Mouse (Mus musculus): Measurements from ENCODE around the gene Haus8. TPM values are rescaled to one million over a fixed set of nuclear protein-coding genes. Genes with fewer than 3 reads are reported as not detected.
"Not testable (repeated sequence)": the region's sequence is repeated elsewhere in the genome, so short reads cannot be mapped to it uniquely, and the experiment has no call there.

Haus8 gene
- polyA plus RNA-seq, 1 experiment = 15.4 TPM

GRCm38 (mm10) chr8:71248203-71248602, 24.5 kb downstream of the Haus8 start:
- H3K4me1 ChIP-seq (ENCODE audit: control insufficient read depth, insufficient read depth, low read length) = no peaks in the 10 kb centered on the region
- 98% methylated on average over 1 of the region's 1 CpGs for WGBS
- TF ChIP-seq CTCF (IDR thresholded peaks at IDR 0.05; ENCODE audit: borderline replicate concordance, insufficient read depth, low read depth, low read length) (no peak), POLR2A (IDR thresholded peaks at IDR 0.05; ENCODE audit: borderline replicate concordance, insufficient read depth, low read length) (no peak)

GRCm38 (mm10) chr8:71242757-71243156, 30.0 kb downstream of the Haus8 start:
- Histone ChIP-seq H3K27ac (ENCODE audit: insufficient read depth, low read length) (no peak overlapping the region), H3K4me1 (ENCODE audit: control insufficient read depth, insufficient read depth, low read length) (no peaks in the 10 kb centered on the region), H3K4me3 (replicated peaks; ENCODE audit: insufficient read depth, low read depth, low read length) (no peak overlapping the region), H3K27me3 (ENCODE audit: control insufficient read depth, insufficient read depth, low read length) (no peaks in the 10 kb centered on the region)
- 82% methylated on average over 2 of the region's 2 CpGs for WGBS
- TF ChIP-seq CTCF (IDR thresholded peaks at IDR 0.05; ENCODE audit: borderline replicate concordance, insufficient read depth, low read depth, low read length) (no peak), POLR2A (IDR thresholded peaks at IDR 0.05; ENCODE audit: borderline replicate concordance, insufficient read depth, low read length) (no peak)
- DNase-seq = no peak

More at GRCm38 (mm10) chr8:71248203-71248602, 24.5 kb downstream of the Haus8 start:
- Histone ChIP-seq H3K27ac (ENCODE audit: insufficient read depth, low read length) (no peak overlapping the region), H3K27me3 (ENCODE audit: control insufficient read depth, insufficient read depth, low read length) (no peaks in the 10 kb centered on the region), H3K4me3 (replicated peaks; ENCODE audit: insufficient read depth, low read depth, low read length) (no peak overlapping the region)
- DNase-seq = no peak

GRCm38 (mm10) chr8:71224560-71224959, 48.2 kb downstream of the Haus8 start:
- no peaks in the 10 kb centered on the region for H3K4me1 ChIP-seq (ENCODE audit: control insufficient read depth, insufficient read depth, low read length)
- H3K27ac ChIP-seq (ENCODE audit: insufficient read depth, low read length) = no peak overlapping the region
- H3K4me3 ChIP-seq (replicated peaks; ENCODE audit: insufficient read depth, low read depth, low read length) = no peak overlapping the region
- DNase-seq = no peak
- TF ChIP-seq CTCF (IDR thresholded peaks at IDR 0.05; ENCODE audit: borderline replicate concordance, insufficient read depth, low read depth, low read length) (no peak), POLR2A (IDR thresholded peaks at IDR 0.05; ENCODE audit: borderline replicate concordance, insufficient read depth, low read length) (no peak)
- no peaks in the 10 kb centered on the region for H3K27me3 ChIP-seq (ENCODE audit: control insufficient read depth, insufficient read depth, low read length)
- WGBS = 43% methylated on average over 2 of the region's 2 CpGs

GRCm38 (mm10) chr8:71214266-71214665, 58.5 kb downstream of the Haus8 start:
- 64% methylated on average over 4 of the region's 5 CpGs for WGBS
- H3K4me3 ChIP-seq (replicated peaks; ENCODE audit: insufficient read depth, low read depth, low read length); H3K4me1 ChIP-seq (ENCODE audit: control insufficient read depth, insufficient read depth, low read length); DNase-seq; H3K27ac ChIP-seq (ENCODE audit: insufficient read depth, low read length); H3K27me3 ChIP-seq (ENCODE audit: control insufficient read depth, insufficient read depth, low read length): not testable (repeated sequence)

GRCm38 (mm10) chr8:71205541-71205967, 67.2 kb downstream of the Haus8 start:
- H3K27ac ChIP-seq (ENCODE audit: insufficient read depth, low read length); H3K27me3 ChIP-seq (ENCODE audit: control insufficient read depth, insufficient read depth, low read length); H3K4me1 ChIP-seq (ENCODE audit: control insufficient read depth, insufficient read depth, low read length): not testable (repeated sequence)
- DNase-seq = peak; percentile 10 to 53
- WGBS = under 1% methylated on average over 7 of the region's 11 CpGs
- peak overlapping the region; percentile 72 for H3K4me3 ChIP-seq (replicated peaks; ENCODE audit: insufficient read depth, low read depth, low read length)

Other genes starting within 250 kb of the Haus8 start
- gene Myo9b, start 220 bp downstream of the Haus8 start, polyA plus RNA-seq (2012; rRNA removed) = 27.5 and 28.9 TPM in 2 replicates
- 199 and 204 TPM in 2 replicates for gene Use1, start 93.9 kb upstream of the Haus8 start, polyA plus RNA-seq (2012; rRNA removed)
- gene Ocel1, start 98.4 kb upstream of the Haus8 start, polyA plus RNA-seq (2012; rRNA removed) = 7.3 and 8.0 TPM in 2 replicates
- 53.0 and 59.8 TPM in 2 replicates for gene Nr2f6, start 109.0 kb upstream of the Haus8 start, polyA plus RNA-seq (2012; rRNA removed)
- gene Ushbp1, start 122.9 kb upstream of the Haus8 start, polyA plus RNA-seq (2012; rRNA removed) = 9.5 and 9.7 TPM in 2 replicates
- gene Babam1, start 123.9 kb upstream of the Haus8 start, polyA plus RNA-seq (2012; rRNA removed) = 163 and 179 TPM in 2 replicates
- 0.43 and 0.44 TPM in 2 replicates for gene Ankle1, start 133.1 kb upstream of the Haus8 start, polyA plus RNA-seq (2012; rRNA removed)
- 392 TPM in 2 replicates for gene Abhd8, start 190.7 kb upstream of the Haus8 start, polyA plus RNA-seq (2012; rRNA removed)
- 68.5 and 75.4 TPM in 2 replicates for gene Mrpl34, start 192.0 kb upstream of the Haus8 start, polyA plus RNA-seq (2012; rRNA removed)
- 119 and 121 TPM in 2 replicates for gene Dda1, start 196.3 kb upstream of the Haus8 start, polyA plus RNA-seq (2012; rRNA removed)
- 76.2 and 81.8 TPM in 2 replicates for gene Ano8, start 213.0 kb upstream of the Haus8 start, polyA plus RNA-seq (2012; rRNA removed)
- gene Gtpbp3, start 215.2 kb upstream of the Haus8 start, polyA plus RNA-seq (2012; rRNA removed) = 33.3 and 34.7 TPM in 2 replicates
- gene Plvap, start 238.8 kb upstream of the Haus8 start, polyA plus RNA-seq (2012; rRNA removed) = 25.6 and 28.8 TPM in 2 replicates